Mouse (Mus musculus) heart, adult 2 months (tissue): ENCODE measurements at regions not wholly inside any gene's neighbourhood (a gene's known extent, or its start where the extent isn't known, plus 50 kb on each side); places are given as distances from the start of the nearest gene placed in this dataset.
"Not testable (repeated sequence)": the region's sequence is repeated elsewhere in the genome, so short reads cannot be mapped to it uniquely, and the experiment has no call there.

Source experiments
- DNase-seq, 2 experiments: peaks; one replicate each; pipeline ENCODE4 v3.0.0; 2021
- H3K27ac ChIP-seq: fragments of 200-600 bp; 2 replicates; pipeline ENCODE4 v1.8.1; 2022
- H3K27me3 ChIP-seq: fragments of 200-500 bp; 2 replicates; pipeline ENCODE4 v1.6.1; 2012; ENCODE audit warnings: mild to moderate bottlenecking, low read length, inconsistent platforms, mixed read lengths; ENCODE audit not compliant: control insufficient read depth, insufficient read depth
- H3K36me3 ChIP-seq: fragments of 200-500 bp; 2 replicates; pipeline ENCODE4 v1.6.1; 2012; ENCODE audit warnings: low read length, inconsistent platforms; ENCODE audit not compliant: control insufficient read depth, insufficient read depth
- H3K4me1 ChIP-seq: fragments of 200-500 bp; 2 replicates; pipeline ENCODE4 v1.6.1; 2011; ENCODE audit warnings: low read length; ENCODE audit not compliant: control insufficient read depth, insufficient read depth
- H3K4me3 ChIP-seq: fragments of 200-600 bp; 2 replicates; pipeline ENCODE4 v1.8.1; 2022
- H3K79me2 ChIP-seq: fragments of 200-500 bp; replicated peaks from 2 replicates; pipeline ENCODE4 v1.6.1; 2012; ENCODE audit warnings: mild to moderate bottlenecking, inconsistent platforms, low read length, moderate library complexity, mixed read lengths; ENCODE audit not compliant: control insufficient read depth, insufficient read depth
- H3K9ac ChIP-seq: fragments of 200-500 bp; 2 replicates; pipeline ENCODE4 v1.6.1; 2012; ENCODE audit warnings: low read depth, mild to moderate bottlenecking, control low read depth, inconsistent platforms, low read length, mixed read lengths
- CTCF ChIP-seq: fragments of 200-600 bp; IDR thresholded peaks from 2 replicates; pipeline ENCODE4 v1.8.1; 2022; ENCODE audit warnings: antibody characterized with exemption, mild to moderate bottlenecking, moderate library complexity
- EP300 ChIP-seq: fragments of 200-500 bp; IDR thresholded peaks from 2 replicates; pipeline ENCODE4 v1.6.1; 2011; ENCODE audit warnings: low read depth, low read length, control low read depth; ENCODE audit not compliant: insufficient read depth
- POLR2A ChIP-seq: fragments of 200-500 bp; IDR thresholded peaks from 2 replicates; pipeline ENCODE4 v1.6.1; 2011; ENCODE audit warnings: mild to moderate bottlenecking, low read depth, low read length, control low read depth; ENCODE audit not compliant: insufficient read depth
- WGBS: fragments of 180-500 bp; shearing (Covaris S2); methylation state at CpG from one replicate; pipeline ENCODE4 v1.1.7; 2018; 5-methylcytosine and 5-hydroxymethylcytosine counted together
- intact Hi-C: fragments of 180-260 bp; cut with DNase I; formaldehyde crosslinking; loops from one replicate; pipeline ENCODE4 v1.15.1; 2025

GRCm38 (mm10) chr11:111971001-111971400, 811.0 kb upstream of the Sox9 start:
- 68% methylated on average over 4 of the region's 4 CpGs for WGBS
- no peak for DNase-seq
- Histone ChIP-seq H3K79me2 (no peaks in the 10 kb centered on the region), H3K36me3 (no peaks in the 10 kb centered on the region), H3K27me3 (no peaks in the 10 kb centered on the region), H3K4me3 (no peak overlapping the region), H3K4me1 (no peaks in the 10 kb centered on the region), H3K27ac (no peak overlapping the region), H3K9ac (no peak overlapping the region)
- no peak for TF ChIP-seq CTCF
- TF ChIP-seq POLR2A = no peak
- TF ChIP-seq EP300 = no peak
- intact Hi-C loops = no loop called here

GRCm38 (mm10) chr11:111978667-111979066, 803.4 kb upstream of the Sox9 start:
- Histone ChIP-seq H3K4me3 (no peak overlapping the region), H3K36me3 (no peaks in the 10 kb centered on the region), H3K27me3 (no peaks in the 10 kb centered on the region), H3K79me2 (no peaks in the 10 kb centered on the region), H3K9ac (no peak overlapping the region), H3K27ac (no peak overlapping the region), H3K4me1 (no peaks in the 10 kb centered on the region)
- intact Hi-C loops = no loop called here
- no peak for DNase-seq
- WGBS = 85% methylated on average over 4 of the region's 4 CpGs
- no peak for TF ChIP-seq EP300
- TF ChIP-seq CTCF = no peak

GRCm38 (mm10) chr11:111996395-111996794, 785.6 kb upstream of the Sox9 start:
- no peak for TF ChIP-seq CTCF
- no peak for TF ChIP-seq POLR2A
- no peak for TF ChIP-seq EP300
- DNase-seq = no peak
- Histone ChIP-seq H3K4me3 (no peak overlapping the region), H3K4me1 (no peaks in the 10 kb centered on the region), H3K79me2 (no peaks in the 10 kb centered on the region), H3K9ac (no peak overlapping the region), H3K27me3 (no peaks in the 10 kb centered on the region), H3K36me3 (no peaks in the 10 kb centered on the region), H3K27ac (no peak overlapping the region)
- intact Hi-C loops = no loop called here
- 76% methylated on average over 4 of the region's 4 CpGs for WGBS

GRCm38 (mm10) chr11:112010848-112011247, 771.2 kb upstream of the Sox9 start:
- whole genome bisulfite sequencing = 79% methylated on average over 1 of the region's 2 CpGs
- H3K36me3 ChIP-seq = not testable (repeated sequence)

GRCm38 (mm10) chr11:112017906-112018305, 764.1 kb upstream of the Sox9 start:
- no peak for DNase-seq
- H3K4me1 ChIP-seq = no peaks in the 10 kb centered on the region
- H3K9ac ChIP-seq = no peak overlapping the region
- no peaks in the 10 kb centered on the region for H3K27me3 ChIP-seq
- H3K27ac ChIP-seq = no peak overlapping the region
- 68% methylated on average over 3 of the region's 3 CpGs for WGBS
- intact Hi-C loops = no loop called here
- no peaks in the 10 kb centered on the region for H3K79me2 ChIP-seq
- H3K36me3 ChIP-seq = no peaks in the 10 kb centered on the region
- TF ChIP-seq POLR2A (no peak), CTCF (no peak), EP300 (no peak)
- H3K4me3 ChIP-seq = no peak overlapping the region

More at GRCm38 (mm10) chr11:112010848-112011247, 771.2 kb upstream of the Sox9 start:
- intact Hi-C loops, DNase-seq, H3K79me2 ChIP-seq, H3K27ac ChIP-seq, H3K9ac ChIP-seq, H3K4me1 ChIP-seq, H3K27me3 ChIP-seq, H3K4me3 ChIP-seq: not testable (repeated sequence)

- TF ChIP-seq CTCF (no peak), EP300 (no peak), POLR2A (no peak)
- no peaks in the 10 kb centered on the region for H3K4me1 ChIP-seq
- intact Hi-C loops = no loop called here
- DNase-seq = no peak
- H3K27ac ChIP-seq = no peak overlapping the region
- no peaks in the 10 kb centered on the region for H3K79me2 ChIP-seq
- H3K4me3 ChIP-seq = no peak overlapping the region
- H3K36me3 ChIP-seq = no peaks in the 10 kb centered on the region
- H3K27me3 ChIP-seq = no peaks in the 10 kb centered on the region
- WGBS = 74% methylated on average over 5 of the region's 5 CpGs
- no peak overlapping the region for H3K9ac ChIP-seq
Measured at GRCm38 (mm10) chr11:112028031-112028430, 754.0 kb upstream of the Sox9 start.
